Mouse (Mus musculus) frontal cortex, adult 2 months (tissue): ENCODE results near the gene Cish. TPM values are rescaled to one million over a fixed set of nuclear protein-coding genes. Genes with fewer than 3 reads are reported as not detected.

Experiments used
- DNase-seq, 2 experiments: peaks; one replicate each; pipeline ENCODE4 v3.0.0; 2022; ENCODE audit warnings: low spot score in 1 of 2; ENCODE audit errors: extremely low spot score in 1 of 2
- polyA plus RNA-seq: library from polyadenylated mRNA; depleted of rRNA; stranded (reverse); fragments of >200 nt; gene quantifications from 2 replicates; pipeline ENCODE4 v1.2.3, GENCODE M21; 2012; rRNA removed

The Cish gene
- polyA plus RNA-seq, 1 experiment, result 5.3 TPM

DNA sequence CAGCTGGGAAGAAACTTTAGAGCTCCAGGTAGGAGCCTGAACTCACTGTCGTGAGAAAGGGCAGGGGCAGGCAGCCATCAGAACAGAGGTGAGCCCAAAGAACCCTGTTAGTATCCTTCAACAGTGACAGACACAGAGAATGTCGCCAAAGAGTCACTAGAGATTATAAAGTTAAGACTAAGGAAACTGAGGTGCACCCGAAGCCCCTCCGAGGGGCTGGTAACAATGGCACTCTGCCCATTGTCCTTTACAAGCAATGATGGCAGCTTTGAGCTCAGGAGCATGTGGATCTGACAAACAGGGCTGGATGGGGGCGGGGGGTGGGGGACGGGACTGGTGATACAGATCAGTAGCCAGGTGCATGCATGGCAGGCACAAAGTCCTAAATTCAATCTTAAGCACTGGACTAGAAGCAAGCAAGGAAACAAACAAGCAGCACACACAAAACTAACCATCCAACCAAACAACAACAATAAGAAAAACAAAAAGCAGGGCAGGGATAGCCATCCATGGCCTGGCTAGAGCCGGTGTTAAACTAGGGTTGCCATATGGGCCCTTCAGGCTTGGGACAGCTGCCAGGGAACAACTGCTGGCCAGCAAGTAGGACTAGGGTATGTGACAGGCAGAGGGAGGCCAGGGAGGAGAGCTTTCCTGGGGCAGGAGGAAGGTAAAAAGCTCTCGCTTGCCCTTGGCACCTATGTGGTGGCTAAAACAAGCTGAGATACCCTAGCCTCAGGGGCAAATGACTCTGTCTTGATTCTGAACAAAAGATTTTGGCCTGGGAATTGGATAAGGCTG, 47.5 kb downstream of the Cish start:
- no peak for DNase-seq

DNA sequence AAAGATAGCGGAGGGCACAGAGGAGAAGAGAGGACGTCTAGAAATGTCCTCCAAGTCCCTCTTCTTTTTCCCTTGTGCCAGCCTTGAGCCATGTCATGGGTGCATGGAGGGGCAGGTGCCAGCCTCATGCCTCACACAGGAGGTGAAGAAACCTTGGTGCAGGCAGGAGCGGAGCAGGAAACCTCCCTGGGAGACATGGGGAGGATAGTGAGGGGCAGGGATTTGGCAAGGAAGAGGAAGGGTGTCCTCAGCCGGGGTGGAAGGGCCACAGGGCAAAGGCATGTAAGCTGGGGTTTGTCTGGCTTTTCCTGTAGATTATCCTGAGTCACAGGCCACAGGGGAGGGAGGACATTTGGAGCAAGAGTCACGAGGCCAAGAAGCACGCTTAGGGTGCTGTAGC, 48.2 kb downstream of the Cish start:
- DNase-seq, result no peak

DNA sequence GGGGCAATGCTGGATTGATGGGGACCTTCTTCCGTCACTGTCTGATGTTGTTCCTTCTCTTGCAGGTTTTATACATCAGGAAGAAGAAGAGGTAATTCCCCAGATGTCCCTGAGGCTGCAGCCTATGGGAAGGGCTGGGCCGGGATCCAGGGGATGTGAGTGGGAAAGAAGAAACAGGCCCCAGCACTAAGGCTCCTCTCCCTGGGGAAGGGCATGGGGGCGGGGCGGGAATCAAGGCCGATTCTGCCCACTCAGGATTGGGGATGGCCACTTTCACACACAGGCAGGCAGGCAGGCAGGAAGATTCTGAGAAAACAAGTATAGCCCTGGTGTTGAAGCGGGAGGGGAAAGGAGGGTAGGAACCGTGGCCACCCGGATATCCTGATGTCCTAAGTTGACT, 50.3 kb downstream of the Cish start:
- no peak for DNase-seq

DNA sequence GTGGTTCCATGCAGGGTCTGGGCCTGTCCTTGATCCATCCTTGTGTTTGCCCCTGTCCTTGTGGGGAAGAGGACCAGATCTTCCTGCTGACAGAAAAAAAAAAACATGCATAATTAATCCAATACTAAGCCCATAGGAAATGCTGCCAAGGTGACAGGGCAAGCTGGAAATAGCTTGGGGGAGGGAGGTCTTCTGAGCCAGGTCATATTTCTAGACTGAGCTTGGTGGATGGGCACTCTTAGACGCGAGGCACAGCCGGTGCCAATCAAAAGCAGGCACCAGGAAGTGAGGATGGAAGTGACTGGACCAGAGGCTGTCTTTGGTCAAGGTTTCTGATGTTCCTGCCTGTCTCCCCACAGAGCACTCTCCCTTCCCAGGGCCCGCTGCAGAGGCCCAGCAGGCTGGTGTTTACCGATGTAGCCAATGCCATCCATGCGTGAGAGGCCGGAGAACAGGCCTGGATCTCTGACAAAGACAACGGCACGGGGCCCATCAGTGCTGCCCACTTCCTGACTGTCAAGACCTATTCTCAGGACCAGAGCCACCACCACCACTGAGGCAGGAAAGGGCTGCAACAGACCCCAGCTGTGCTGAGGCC, 51.9 kb downstream of the Cish start:
- no peak for DNase-seq

DNA sequence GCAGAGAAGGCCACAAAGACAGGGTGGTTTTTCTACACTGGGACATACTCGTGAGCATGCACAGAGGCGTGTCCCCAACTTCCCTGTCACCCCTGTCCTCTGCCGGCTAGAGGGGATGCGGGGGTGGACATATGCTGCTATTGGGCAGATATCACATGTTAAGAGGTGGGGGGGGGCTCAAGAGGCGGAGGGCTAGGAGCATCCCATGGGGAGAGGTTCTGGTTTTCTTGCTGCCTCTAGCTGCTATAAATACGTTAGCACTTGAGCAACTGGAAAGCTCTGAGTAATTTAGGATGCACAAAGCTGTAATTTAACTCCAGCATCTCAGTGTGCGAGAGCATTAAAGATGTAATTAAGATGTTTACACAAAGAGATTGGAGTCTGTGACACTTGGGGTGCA, 53.5 kb downstream of the Cish start:
- no peak for DNase-seq

Other genes with a start within 250 kb of the Cish start
- gene Dock3, start 64.1 kb upstream of the Cish start, polyA plus RNA-seq, result 185 and 204 TPM in 2 replicates
- 7.0 and 7.6 TPM in 2 replicates for gene Mapkapk3, start 6.1 kb upstream of the Cish start, polyA plus RNA-seq
- gene Hemk1, start 42.3 kb downstream of the Cish start, polyA plus RNA-seq, result 31.9 and 39.1 TPM in 2 replicates
- 26.2 and 26.8 TPM in 2 replicates for gene 6430571L13Rik, start 44.6 kb downstream of the Cish start, polyA plus RNA-seq
- gene Cacna2d2, start 103.6 kb downstream of the Cish start, polyA plus RNA-seq, result 33.1 and 35.7 TPM in 2 replicates
- gene Tmem115, start 237.9 kb downstream of the Cish start, polyA plus RNA-seq, result 29.7 and 32.1 TPM in 2 replicates
- 27.0 and 27.2 TPM in 2 replicates for gene Cyb561d2, start 246.2 kb downstream of the Cish start, polyA plus RNA-seq
- gene Nprl2, start 246.2 kb downstream of the Cish start, polyA plus RNA-seq, result 65.1 and 65.7 TPM in 2 replicates